Mouse (Mus musculus) C2C12 (cell line): ENCODE measurements at regions not wholly inside any gene's neighbourhood (a gene's known extent, or its start where the extent isn't known, plus 50 kb on each side); places are given as distances from the start of the nearest gene placed in this dataset.

Experiments used
- CTCF ChIP-seq: IDR thresholded peaks from one replicate; pipeline ENCODE4 v1.5.1; 2011; ENCODE audit not compliant: control insufficient read depth, insufficient read depth, insufficient read length
- MAX ChIP-seq: IDR thresholded peaks from one replicate; pipeline ENCODE4 v1.6.1; 2011; ENCODE audit warnings: mild to moderate bottlenecking, control low read depth
- MYOG ChIP-seq: IDR thresholded peaks from one replicate; pipeline ENCODE4 v1.6.1; 2011; ENCODE audit not compliant: control insufficient read depth, insufficient read length; ENCODE audit errors: extremely low read depth

DNA sequence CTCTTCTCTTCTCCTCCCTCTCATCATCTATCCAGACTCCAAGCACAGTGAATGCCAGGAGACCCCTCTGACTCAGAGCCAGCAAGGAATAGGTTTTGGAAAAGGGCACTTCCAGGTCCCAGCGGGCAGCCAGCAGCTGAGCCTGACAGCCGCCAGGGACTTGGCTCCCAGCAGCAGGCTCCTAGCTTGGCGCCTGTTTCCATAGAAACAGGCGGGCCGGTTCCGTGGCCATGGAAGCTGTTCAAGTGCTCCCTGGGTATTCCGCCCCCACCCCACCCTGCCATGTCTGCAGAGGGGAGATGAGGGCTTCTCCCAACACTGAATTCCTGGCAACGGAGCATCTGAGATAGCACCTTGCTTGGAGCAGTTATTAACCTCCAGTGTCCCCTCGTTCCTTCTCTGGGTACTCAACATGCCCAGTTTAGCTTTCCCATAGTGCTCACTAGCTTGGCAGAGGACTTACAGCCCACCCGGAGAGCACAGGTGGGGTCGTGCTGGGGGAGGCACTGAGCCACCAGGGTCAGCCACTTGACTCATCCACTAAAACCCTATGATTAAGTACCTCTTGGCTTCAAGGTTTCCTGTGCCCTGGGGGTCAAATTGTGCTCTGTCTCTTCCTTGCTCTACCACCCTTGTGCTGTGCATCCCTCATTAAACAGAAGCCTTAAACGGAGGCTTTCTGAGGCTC, 222.7 kb downstream of the H2al1j start:
- TF ChIP-seq CTCF (no peak), MYOG (no peak), MAX (no peak)
